Comparison of ENCODE assay signal across 8 mouse cellular contexts in genomic region chr2:95232135-95232772, GRCm38 (mm10).
DNase-seq lines count a peak whose midpoint lies in the region; ATAC-seq lines count a peak whose summit lies in the region.

No protein-coding gene starts in this region.

- peak; percentile 79; the same call in 1 of the 2 replicates for ATAC-seq in embryonic facial prominence, embryonic 12.5 days (ENCODE audit: insufficient number of reproducible peaks, insufficient read depth, low FRiP score, low TSS enrichment)

- 5% methylated on average over 15 of the region's 15 CpGs for WGBS in embryonic facial prominence, embryonic 12.5 days
- WGBS in hindbrain, embryonic 10.5 days = 3% methylated on average over 15 of the region's 15 CpGs

- H3K9me3 ChIP-seq in embryonic facial prominence, embryonic 12.5 days = no peaks in the 10 kb centered on the region
- H3K9me3 ChIP-seq in hindbrain, embryonic 10.5 days = no peaks in the 10 kb centered on the region

- H3K36me3 ChIP-seq in embryonic facial prominence, embryonic 12.5 days = no peaks in the 10 kb centered on the region
- H3K36me3 ChIP-seq in hindbrain, embryonic 10.5 days = no peaks in the 10 kb centered on the region

- peak overlapping the region; percentile 46 for H3K4me2 ChIP-seq in embryonic facial prominence, embryonic 12.5 days (replicated peaks)

- peak overlapping the region; percentile 15; the same call in 1 of the 2 replicates for H3K4me3 ChIP-seq in embryonic facial prominence, embryonic 12.5 days
- peak overlapping the region; percentile 43 for H3K4me3 ChIP-seq in hindbrain, embryonic 10.5 days

- H3K4me1 ChIP-seq in embryonic facial prominence, embryonic 12.5 days = 0 out of 2 replicates have a peak, but pooled peaks cover 5% of the 10 kb centered on the region
- peaks cover 9% of the 10 kb centered on the region for H3K4me1 ChIP-seq in hindbrain, embryonic 10.5 days (replicated peaks)

- peak; percentile 3 to 14 for DNase-seq in urinary bladder, adult 18-20 months (ENCODE audit: low spot score in 2 of 2)
- DNase-seq in urinary bladder, adult 2 months (ENCODE audit: low spot score) = no peak
- DNase-seq in hindbrain, embryonic 10.5 days (ENCODE audit: low spot score) = peak; percentile 76
- DNase-seq in layer of hippocampus, adult 9-11 months = peak; percentile 6
- peak; percentile 4 for DNase-seq in lung, postnatal 25 days (ENCODE audit: low spot score)
- peak; percentile 63 to 81 for DNase-seq in right cerebral cortex, postnatal 10 days (ENCODE audit: low spot score in 2 of 2)
- no peak for DNase-seq in thymus, postnatal 36 days

- H3K9ac ChIP-seq in embryonic facial prominence, embryonic 12.5 days = no peak overlapping the region; the same call in 1 of the 2 replicates

- no peak overlapping the region for H3K27ac ChIP-seq in embryonic facial prominence, embryonic 12.5 days
- H3K27ac ChIP-seq in hindbrain, embryonic 10.5 days = peak overlapping the region; percentile 78

- peaks cover 2% of the 10 kb centered on the region; the same call in 1 of the 2 replicates for H3K27me3 ChIP-seq in embryonic facial prominence, embryonic 12.5 days
- H3K27me3 ChIP-seq in hindbrain, embryonic 10.5 days (ENCODE audit: insufficient read depth, poor library complexity, severe bottlenecking) = no peaks in the 10 kb centered on the region

Comparison
In these comparisons a context has a peak if more than half of its experiments do, and no peak if none do; other contexts are left out.
1. DNase-seq: peak in urinary bladder, adult 18-20 months (2 of 2), hindbrain, embryonic 10.5 days (single experiment), layer of hippocampus, adult 9-11 months (single experiment), lung, postnatal 25 days (single experiment) and right cerebral cortex, postnatal 10 days (2 of 2); none in urinary bladder, adult 2 months (single experiment) and thymus, postnatal 36 days (0 of 2).